ENCODE assay signal across 8 mouse cellular contexts in the genomic region with DNA sequence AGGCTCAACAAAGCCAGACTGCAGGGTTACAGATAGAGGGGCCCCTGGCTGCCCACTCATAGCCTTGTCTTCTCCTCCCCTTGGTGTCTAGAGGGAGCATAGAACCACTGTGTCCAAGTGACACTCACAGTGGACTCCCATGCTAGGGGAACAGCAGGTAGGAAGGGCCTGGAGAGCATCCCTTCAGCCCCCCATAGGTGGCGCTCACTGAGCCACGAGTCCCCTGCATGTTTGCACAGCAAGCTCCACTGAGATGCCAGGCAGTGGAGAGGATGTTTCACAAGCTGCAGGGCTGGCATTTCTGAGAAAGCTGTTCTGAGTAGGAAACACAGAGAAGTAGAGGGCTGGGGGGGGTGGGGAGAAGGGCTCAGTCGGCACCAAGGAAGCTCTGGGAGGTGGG. TPM values are rescaled to one million over a fixed set of nuclear protein-coding genes. Genes with fewer than 3 reads are reported as not detected.
A peak's percentile ranks its signal among the peaks of the same experiment; 100 is the strongest.
DNase-seq lines count a peak whose midpoint lies in the region; ATAC-seq and TF ChIP-seq lines count a peak whose summit lies in the region.

No protein-coding gene starts in this region.

- no peak overlapping the region for H3K4me2 ChIP-seq in hindbrain, postnatal 0 days (ENCODE audit: low read depth, low read length)
- no peak overlapping the region for H3K4me2 ChIP-seq in midbrain, embryonic 14.5 days (ENCODE audit: low read length)

- TF ChIP-seq CTCF in hindbrain, postnatal 0 days (IDR thresholded peaks at IDR 0.05; ENCODE audit: low read depth): peak; percentile 66

- H3K27ac ChIP-seq in hindbrain, postnatal 0 days: no peak overlapping the region
- no peak overlapping the region for H3K27ac ChIP-seq in midbrain, embryonic 14.5 days (replicated peaks; ENCODE audit: low read depth, low read length)

- no peaks in the 10 kb centered on the region for H3K9me3 ChIP-seq in hindbrain, postnatal 0 days (ENCODE audit: low read length)
- H3K9me3 ChIP-seq in midbrain, embryonic 14.5 days (ENCODE audit: control insufficient read depth, low read length): no peaks in the 10 kb centered on the region

- no peaks in the 10 kb centered on the region for H3K27me3 ChIP-seq in hindbrain, postnatal 0 days (ENCODE audit: insufficient read depth, low read length)
- no peaks in the 10 kb centered on the region for H3K27me3 ChIP-seq in midbrain, embryonic 14.5 days (ENCODE audit: control insufficient read depth, insufficient read depth, low read length)

- WGBS in hindbrain, postnatal 0 days: 13% methylated on average over 3 of the region's 3 CpGs
- 16% methylated on average over 3 of the region's 3 CpGs for WGBS in midbrain, embryonic 14.5 days

- H3K36me3 ChIP-seq in hindbrain, postnatal 0 days (ENCODE audit: insufficient read depth, low read length): no peaks in the 10 kb centered on the region
- H3K36me3 ChIP-seq in midbrain, embryonic 14.5 days (ENCODE audit: control insufficient read depth, insufficient read depth, low read length): no peaks in the 10 kb centered on the region

- intact Hi-C loops in left cerebral cortex, postnatal 14 days (cut with DNase I): no loop called here

- H3K4me3 ChIP-seq in hindbrain, postnatal 0 days (ENCODE audit: low read length): no peak overlapping the region
- no peak overlapping the region for H3K4me3 ChIP-seq in midbrain, embryonic 14.5 days (replicated peaks; ENCODE audit: low read depth, low read length)

- H3K4me1 ChIP-seq in hindbrain, postnatal 0 days (ENCODE audit: insufficient read depth, low read length): no peaks in the 10 kb centered on the region
- no peaks in the 10 kb centered on the region for H3K4me1 ChIP-seq in midbrain, embryonic 14.5 days (ENCODE audit: control insufficient read depth, insufficient read depth, low read length)

- no peak overlapping the region for H3K9ac ChIP-seq in hindbrain, postnatal 0 days (replicated peaks; ENCODE audit: low read length)
- H3K9ac ChIP-seq in midbrain, embryonic 14.5 days (replicated peaks; ENCODE audit: low read length): no peak overlapping the region

- peak; percentile 56 to 68 for DNase-seq in cerebellum, postnatal 10 days
- DNase-seq in cerebellum, adult 11-12 months: no peak
- peak; percentile 86 for DNase-seq in T-cell, adult 2 months (ENCODE audit: low spot score)
- DNase-seq in fibroblast of lung, adult 2 months (ENCODE audit: low read depth): peak; percentile 55
- peak; percentile 65 for DNase-seq in hindbrain, postnatal 0 days (ENCODE audit: low spot score)
- DNase-seq in left cerebral cortex, postnatal 14 days (ENCODE audit: low spot score in 2 of 2): peak; percentile 73 to 81
- DNase-seq in midbrain, embryonic 14.5 days: peak; percentile 64
- peak; percentile 86 for DNase-seq in spleen, postnatal 36 days (ENCODE audit: low spot score in 2 of 2)

- ATAC-seq in hindbrain, postnatal 0 days: no peak; the same call in 1 of the 2 replicates
- no peak for ATAC-seq in midbrain, embryonic 14.5 days (ENCODE audit: low FRiP score, low TSS enrichment)

RNA-seq across cellular contexts. Expression of a gene that starts 32.5 kb away (rescaled TPM):
- 76.8 and 81.3 TPM in 2 replicates for total RNA-seq in hindbrain, postnatal 0 days (2014; rRNA removed)
- polyA plus RNA-seq in hindbrain, postnatal 0 days (2015; fragmentation: Nextera tagmentation; extraction: Ambion mirVana): 197 and 216 TPM in 2 replicates
- total RNA-seq in left cerebral cortex, postnatal 14 days (2021): 100 to 1,000 TPM; 100 to 104 TPM
- polyA plus RNA-seq in midbrain, embryonic 14.5 days (2014; fragmentation: Nextera tagmentation; extraction: Ambion mirVana): 235 and 260 TPM in 2 replicates

RNA-seq across cellular contexts. Expression of a gene that starts 32.7 kb away (rescaled TPM):
- 0.36 and 1.5 TPM in 2 replicates for total RNA-seq in hindbrain, postnatal 0 days (2014; rRNA removed)
- polyA plus RNA-seq in hindbrain, postnatal 0 days (2015; fragmentation: Nextera tagmentation; extraction: Ambion mirVana): 11.7 and 12.3 TPM in 2 replicates
- total RNA-seq in left cerebral cortex, postnatal 14 days (2021): 1 to 10 TPM; 5.1 to 8.7 TPM
- 13.6 and 18.2 TPM in 2 replicates for polyA plus RNA-seq in midbrain, embryonic 14.5 days (2014; fragmentation: Nextera tagmentation; extraction: Ambion mirVana)

RNA-seq across cellular contexts. Expression of a gene that starts 46.5 kb away (rescaled TPM):
- total RNA-seq in hindbrain, postnatal 0 days (2014; rRNA removed): 4.3 and 8.2 TPM in 2 replicates
- 8.8 and 9.9 TPM in 2 replicates for polyA plus RNA-seq in hindbrain, postnatal 0 days (2015; fragmentation: Nextera tagmentation; extraction: Ambion mirVana)
- 10 to 100 TPM; 16.6 to 21.2 TPM for total RNA-seq in left cerebral cortex, postnatal 14 days (2021)
- polyA plus RNA-seq in midbrain, embryonic 14.5 days (2014; fragmentation: Nextera tagmentation; extraction: Ambion mirVana): 3.1 and 5.7 TPM in 2 replicates

RNA-seq across cellular contexts. Expression of a gene that starts 52.8 kb away (rescaled TPM):
- total RNA-seq in hindbrain, postnatal 0 days (2014; rRNA removed): 90.0 and 94.7 TPM in 2 replicates
- polyA plus RNA-seq in hindbrain, postnatal 0 days (2015; fragmentation: Nextera tagmentation; extraction: Ambion mirVana): 78.9 and 83.2 TPM in 2 replicates
- total RNA-seq in left cerebral cortex, postnatal 14 days (2021): 10 to 100 TPM; 50.5 to 53.2 TPM
- 62.4 and 74.6 TPM in 2 replicates for polyA plus RNA-seq in midbrain, embryonic 14.5 days (2014; fragmentation: Nextera tagmentation; extraction: Ambion mirVana)

RNA-seq across cellular contexts. Expression of a gene that starts 58.9 kb away (rescaled TPM):
- not detected in 2 replicates for total RNA-seq in hindbrain, postnatal 0 days (2014; rRNA removed)
- not detected in 2 replicates for polyA plus RNA-seq in hindbrain, postnatal 0 days (2015; fragmentation: Nextera tagmentation; extraction: Ambion mirVana)
- total RNA-seq in left cerebral cortex, postnatal 14 days (2021): not detected
- not detected in 2 replicates for polyA plus RNA-seq in midbrain, embryonic 14.5 days (2014; fragmentation: Nextera tagmentation; extraction: Ambion mirVana)
